Mouse (Mus musculus): ENCODE results near the gene Nop56.

Gene Nop56

DNA sequence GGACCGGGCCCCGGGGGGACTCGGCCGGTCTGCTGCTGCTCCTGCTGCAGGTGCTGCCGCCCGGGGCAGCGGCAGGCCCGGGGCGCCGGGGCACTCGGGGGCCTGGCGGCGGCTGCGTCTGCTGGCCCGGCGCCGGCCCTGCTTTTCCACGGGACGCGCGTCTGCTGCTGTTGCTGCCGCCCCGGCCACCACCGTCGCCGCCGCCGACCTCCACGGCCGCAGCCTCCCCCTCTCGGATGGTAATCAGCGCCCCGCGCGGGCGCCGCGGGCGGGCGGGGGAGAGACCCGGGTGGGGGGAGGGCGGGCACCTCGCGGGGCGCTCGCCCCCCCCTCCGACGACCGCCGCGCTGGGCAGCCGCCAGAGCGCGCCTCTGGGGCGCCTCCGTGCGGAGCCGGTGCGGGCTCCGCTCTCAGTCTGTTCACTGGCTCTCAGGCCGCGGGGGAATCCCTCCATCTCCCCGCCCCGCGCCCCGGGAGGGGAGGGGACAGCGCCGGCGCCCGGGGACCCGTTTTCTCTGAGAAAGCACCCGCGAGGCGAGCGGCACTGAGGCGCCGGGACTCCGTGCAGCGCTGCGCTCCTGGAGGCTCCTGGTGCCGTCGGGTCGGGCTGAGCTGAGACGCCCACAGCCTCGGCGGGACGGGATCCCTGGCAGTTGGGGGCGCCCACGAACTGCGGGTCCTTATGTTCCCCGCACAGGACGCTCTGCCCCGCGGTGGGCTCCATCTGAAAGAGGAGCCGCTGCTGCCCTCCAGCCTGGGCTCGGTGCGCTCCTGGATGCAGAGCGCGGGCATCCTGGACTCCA is 21.3 kb downstream of the Nop56 start:
- DNase-seq: peak; percentile 51 to 56

DNA sequence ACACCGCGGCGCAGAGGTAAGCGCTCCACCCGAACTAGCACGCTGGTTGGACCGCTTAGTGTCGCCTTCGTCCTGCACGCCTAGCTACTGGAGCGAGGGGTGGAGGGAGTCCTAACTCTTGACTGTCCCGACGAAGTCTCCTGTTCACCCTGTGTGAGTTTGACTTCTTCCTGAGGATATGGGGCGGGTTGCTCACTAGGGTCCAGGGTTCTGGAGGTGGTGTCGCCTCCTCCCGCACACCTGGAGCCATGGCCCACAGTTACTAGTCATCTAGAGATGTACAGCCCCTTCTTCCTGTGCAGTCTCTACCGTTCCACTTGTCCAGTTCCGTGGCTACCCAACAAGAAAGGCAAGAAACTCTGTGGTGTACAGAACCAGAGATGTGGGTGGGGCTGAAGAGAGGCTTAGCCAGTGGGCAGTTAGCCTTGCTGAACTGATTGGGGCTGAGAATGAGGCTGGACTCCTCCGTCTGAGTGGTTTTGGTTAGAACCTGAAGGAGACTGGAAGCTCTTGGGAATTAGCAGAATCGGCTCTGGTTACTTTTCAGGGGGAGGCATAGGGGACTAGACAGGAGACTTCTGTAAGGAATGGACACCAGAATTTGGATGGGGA is 22.0 kb downstream of the Nop56 start:
- DNase-seq: no peak

DNA sequence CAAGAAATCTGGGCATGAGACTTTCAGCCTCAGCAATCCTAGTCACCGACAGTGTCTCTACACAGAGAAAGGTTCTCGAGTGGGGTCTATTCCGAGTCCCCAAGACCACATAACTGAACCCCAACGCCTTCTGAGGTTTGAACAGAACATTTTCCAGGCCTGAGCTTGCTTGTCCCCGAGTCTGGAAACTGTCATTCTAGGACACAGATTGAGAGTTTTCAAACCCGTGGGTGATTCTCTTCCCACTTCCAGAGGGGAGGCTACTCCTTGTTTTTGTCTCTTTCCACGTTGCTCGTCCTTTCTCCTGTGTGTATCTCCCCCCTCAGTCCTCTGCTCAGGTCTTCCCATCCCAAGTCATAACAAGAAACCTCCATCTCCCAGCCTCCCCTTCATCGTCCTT is 23.4 kb downstream of the Nop56 start:
- DNase-seq: no peak

DNA sequence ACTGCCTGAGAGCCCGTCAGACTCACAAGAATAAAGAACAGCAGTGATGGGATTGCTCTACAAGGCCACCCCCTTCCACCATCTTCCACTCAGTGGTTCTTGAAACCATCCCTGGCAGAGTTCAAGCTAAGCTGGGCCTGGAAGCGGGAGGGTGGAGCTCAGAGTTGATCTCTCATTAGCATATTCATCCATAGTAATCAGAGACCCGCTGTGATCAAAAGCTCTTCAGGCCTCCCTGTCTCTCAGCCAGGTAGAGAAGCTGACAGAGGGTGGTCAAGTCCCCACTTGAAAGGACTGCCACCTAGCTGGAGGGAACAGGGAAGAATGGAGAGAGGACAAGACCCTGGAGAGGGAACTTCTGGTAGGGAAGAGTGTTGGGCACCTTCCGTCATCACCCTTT is 28.8 kb downstream of the Nop56 start:
- no peak for DNase-seq

DNA sequence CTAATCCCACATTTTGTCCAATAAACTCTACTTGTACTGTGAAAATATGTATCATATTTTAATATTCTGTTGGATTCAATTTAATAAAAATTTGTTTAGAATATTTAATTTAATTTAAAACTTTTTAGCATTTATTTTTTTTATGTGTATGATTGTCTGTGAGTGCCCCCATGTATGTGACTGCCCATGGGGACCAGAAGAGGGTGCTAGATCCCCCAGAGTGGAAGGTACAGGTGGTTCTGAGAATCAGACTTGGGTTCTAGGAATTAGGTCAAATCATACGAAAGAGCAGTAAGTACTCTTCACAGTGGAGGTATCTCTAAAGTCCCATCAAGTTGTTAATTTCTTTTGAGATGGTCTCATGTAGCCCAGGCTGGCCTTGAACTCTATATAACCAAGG is 52.8 kb downstream of the Nop56 start:
- no peak for DNase-seq
